9 mouse cellular contexts compared by ENCODE assay signal in the genomic region with DNA sequence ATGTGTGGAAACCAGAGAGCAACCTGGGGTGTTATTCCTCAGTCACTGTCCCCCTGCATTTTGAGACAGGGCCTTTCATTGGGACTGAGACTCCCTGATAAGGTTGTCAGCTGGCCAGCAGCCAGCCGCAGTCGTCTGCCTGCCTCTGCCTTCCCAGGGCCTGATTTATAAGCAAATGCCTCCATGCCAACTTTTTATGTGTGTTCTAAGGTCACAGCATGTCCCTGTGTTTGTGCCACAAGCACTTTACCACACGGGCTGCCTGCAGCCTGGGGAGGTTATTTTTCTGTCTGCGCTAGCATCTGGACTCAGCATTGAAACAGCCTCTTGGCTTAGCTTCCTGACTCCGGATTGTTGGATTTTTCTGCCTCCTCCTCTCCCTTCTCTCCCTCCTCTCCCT. TPM values are rescaled to one million over a fixed set of nuclear protein-coding genes. Genes with fewer than 3 reads are reported as not detected.
A peak's percentile ranks its signal among the peaks of the same experiment; 100 is the strongest.
DNase-seq lines count a peak whose midpoint lies in the region; ATAC-seq and TF ChIP-seq lines count a peak whose summit lies in the region.
"Had no signal": no experiment of that assay in that cellular context is flagged by ENCODE, and none has a peak within 500 bp of the region (broad histone marks: within the 10 kb centered on the region; RNA-seq: fewer than 3 reads in every experiment).

No protein-coding gene starts in this region.

- H3K4me3 ChIP-seq in embryonic facial prominence, embryonic 13.5 days: no peak overlapping the region
- H3K4me3 ChIP-seq in kidney, adult 2 months (ENCODE audit: insufficient read depth, low read depth, low read length): no peak overlapping the region
- H3K4me3 ChIP-seq in midbrain, postnatal 0 days (ENCODE audit: low read depth, low read length): no peak overlapping the region
- H3K4me3 ChIP-seq: myocyte had no signal

- WGBS in embryonic facial prominence, embryonic 13.5 days: 30% methylated on average over 5 of the region's 5 CpGs
- WGBS in kidney, adult 2 months: 16% methylated on average over 5 of the region's 5 CpGs
- 25% methylated on average over 5 of the region's 5 CpGs for WGBS in midbrain, postnatal 0 days

- H3K9ac ChIP-seq in embryonic facial prominence, embryonic 13.5 days: no peak overlapping the region
- no peak overlapping the region for H3K9ac ChIP-seq in midbrain, postnatal 0 days (replicated peaks; ENCODE audit: low read length, poor library complexity, severe bottlenecking)

- peak; percentile 96 for DNase-seq in heart, adult 11 months
- DNase-seq in heart, postnatal 25 days (ENCODE audit: low spot score): no peak
- DNase-seq in adipocyte (ENCODE audit: low spot score): peak; percentile 25
- peak; percentile 86 for DNase-seq in kidney, adult 2 months
- DNase-seq in midbrain, postnatal 0 days (ENCODE audit: low spot score): peak; percentile 36
- DNase-seq in urinary bladder, postnatal 4 days (ENCODE audit: low spot score in 2 of 2): no peak
- no peak for DNase-seq in left cerebral cortex, adult 9 months (ENCODE audit: low spot score in 2 of 2)

- peaks cover 22% of the 10 kb centered on the region for H3K36me3 ChIP-seq in embryonic facial prominence, embryonic 13.5 days
- H3K36me3 ChIP-seq in kidney, adult 2 months (ENCODE audit: control insufficient read depth, insufficient read depth, low read length): no peaks in the 10 kb centered on the region
- no peaks in the 10 kb centered on the region for H3K36me3 ChIP-seq in midbrain, postnatal 0 days (ENCODE audit: insufficient read depth, low read length)

- no peak for TF ChIP-seq CTCF in kidney, adult 2 months (conservative IDR thresholded peaks at IDR 0.05; ENCODE audit: insufficient read depth, insufficient read length, low read depth, low read length)
- no peak for TF ChIP-seq CTCF in midbrain, postnatal 0 days (IDR thresholded peaks at IDR 0.05)

- no peaks in the 10 kb centered on the region for H3K9me3 ChIP-seq in embryonic facial prominence, embryonic 13.5 days
- H3K9me3 ChIP-seq in midbrain, postnatal 0 days (ENCODE audit: low read length): no peaks in the 10 kb centered on the region

- intact Hi-C loops in heart, postnatal 25 days (cut with DNase I): loop anchor here (10.0 kb wide), 1 partner anchor 61 kb away; no protein-coding TSS in a partner anchor

- H3K4me1 ChIP-seq in embryonic facial prominence, embryonic 13.5 days: peaks cover 63% of the 10 kb centered on the region
- peaks cover 35% of the 10 kb centered on the region for H3K4me1 ChIP-seq in kidney, adult 2 months (ENCODE audit: control insufficient read depth, insufficient read depth, low read length)
- peaks cover 4% of the 10 kb centered on the region; the same call in 1 of the 2 replicates for H3K4me1 ChIP-seq in midbrain, postnatal 0 days (ENCODE audit: insufficient read depth, low read length)

- peak overlapping the region; percentile 84 for H3K27ac ChIP-seq in embryonic facial prominence, embryonic 13.5 days
- H3K27ac ChIP-seq in kidney, adult 2 months (ENCODE audit: insufficient read depth, low read depth, low read length): peak overlapping the region; percentile 70
- no peak overlapping the region for H3K27ac ChIP-seq in midbrain, postnatal 0 days (ENCODE audit: low read depth, low read length)

- peak overlapping the region; percentile 24; the same call in 1 of the 2 replicates for H3K4me2 ChIP-seq in embryonic facial prominence, embryonic 13.5 days
- no peak overlapping the region for H3K4me2 ChIP-seq in midbrain, postnatal 0 days (ENCODE audit: low read depth, low read length, poor library complexity, severe bottlenecking)

- TF ChIP-seq POLR2A in kidney, adult 2 months (IDR thresholded peaks at IDR 0.05; ENCODE audit: low read depth, low read length): no peak

- no peak for ATAC-seq in embryonic facial prominence, embryonic 13.5 days (ENCODE audit: insufficient number of reproducible peaks, insufficient read depth, low FRiP score, low TSS enrichment, low read depth)
- no peak for ATAC-seq in midbrain, postnatal 0 days (ENCODE audit: low FRiP score)

- no peaks in the 10 kb centered on the region for H3K27me3 ChIP-seq in embryonic facial prominence, embryonic 13.5 days
- H3K27me3 ChIP-seq in kidney, adult 2 months (replicated peaks; ENCODE audit: control insufficient read depth, insufficient read depth, low read length): no peaks in the 10 kb centered on the region
- no peaks in the 10 kb centered on the region for H3K27me3 ChIP-seq in midbrain, postnatal 0 days (ENCODE audit: insufficient read depth, low read length)

RNA-seq across cellular contexts. Expression of a gene that starts 47.9 kb away (rescaled TPM):
- total RNA-seq in heart, postnatal 25 days (2021): 10 to 100 TPM; 10.1 to 12.7 TPM
- polyA plus RNA-seq in embryonic facial prominence, embryonic 13.5 days (2015; fragmentation: Nextera tagmentation; extraction: Ambion mirVana): 20.6 and 21.3 TPM in 2 replicates
- polyA plus RNA-seq in kidney, adult 2 months (2012; rRNA removed): 39.2 and 40.3 TPM in 2 replicates
- 9.5 and 11.9 TPM in 2 replicates for total RNA-seq in midbrain, postnatal 0 days (2014; rRNA removed)
- 5.2 and 7.1 TPM in 2 replicates for polyA plus RNA-seq in midbrain, postnatal 0 days (2015; fragmentation: Nextera tagmentation; extraction: Ambion mirVana)

Comparison
In these comparisons a context has a peak if more than half of its experiments do, and no peak if none do; other contexts are left out.
1. DNase-seq: peak in heart, adult 11 months (single experiment), adipocyte (single experiment), kidney, adult 2 months (single experiment) and midbrain, postnatal 0 days (single experiment); none in heart, postnatal 25 days (single experiment), urinary bladder, postnatal 4 days (0 of 2) and left cerebral cortex, adult 9 months (0 of 2).